Mouse (Mus musculus): ENCODE results near the gene Tmem132b.

Gene Tmem132b

DNA sequence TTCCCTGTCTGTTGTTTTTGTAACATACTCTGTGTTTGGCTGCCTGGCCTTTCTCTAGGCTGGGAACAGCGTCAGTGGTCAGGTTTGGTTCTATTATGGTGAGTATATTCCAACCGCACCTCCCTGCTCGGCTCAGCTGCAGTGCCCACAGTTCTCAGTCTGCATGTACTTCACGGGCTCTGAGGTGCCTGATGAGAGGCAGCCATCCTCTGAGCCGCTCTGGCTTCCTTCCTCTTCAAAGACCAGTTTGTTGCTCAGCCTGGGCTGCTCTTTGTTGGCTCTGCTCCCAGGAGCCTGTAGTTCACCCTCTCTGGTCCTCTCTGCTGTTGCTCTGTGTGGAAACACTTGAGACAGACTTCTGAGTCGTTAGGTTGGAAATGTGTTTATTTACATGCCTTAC is 151.9 kb downstream of the Tmem132b start:
- no peak for DNase-seq

- DNase-seq, result no peak
Observed at GRCm38 (mm10) chr5:125685681-125686331, 154.2 kb downstream of the Tmem132b start.

- no peak for DNase-seq
Observed at GRCm38 (mm10) chr5:125692538-125692937, 161.0 kb downstream of the Tmem132b start.

DNA sequence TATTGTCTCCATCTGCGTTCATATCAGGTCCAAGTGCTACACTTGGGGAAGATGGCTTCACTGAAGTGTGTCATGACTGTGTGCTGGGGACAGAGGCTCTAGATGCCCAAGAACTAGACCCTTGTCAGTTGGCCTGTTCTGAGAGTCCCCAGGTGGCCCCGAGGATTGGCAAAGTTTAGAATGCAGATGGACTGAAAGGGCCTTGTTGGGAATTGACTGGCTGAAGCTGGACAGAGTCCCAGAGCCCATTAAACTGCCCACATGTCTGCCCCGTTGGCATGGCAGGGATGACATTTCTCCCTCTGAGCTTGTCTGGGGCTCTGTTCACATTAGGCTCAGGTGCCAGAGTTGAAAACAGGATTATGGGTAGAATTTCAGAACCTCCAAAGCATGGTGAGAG is 167.8 kb downstream of the Tmem132b start:
- DNase-seq, result no peak

DNA sequence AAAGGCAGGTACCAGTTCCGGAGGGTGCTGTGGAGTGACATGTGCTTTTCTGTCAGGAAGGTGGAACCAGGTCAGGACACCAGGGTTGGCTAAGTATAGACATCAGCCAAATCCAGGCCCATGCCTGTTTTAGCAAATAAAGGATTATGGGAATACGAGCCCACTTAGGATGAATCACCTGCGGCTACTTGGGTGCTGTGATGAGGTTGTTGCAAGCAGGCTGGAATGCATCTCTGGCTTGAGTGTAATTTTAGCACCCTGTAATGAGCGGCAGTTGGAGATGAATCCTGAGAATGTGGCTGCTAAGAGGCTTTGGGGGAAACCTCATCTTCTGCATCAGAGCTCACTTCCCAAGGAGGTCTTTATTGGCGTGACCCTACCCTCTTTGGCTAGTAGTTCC is 168.7 kb downstream of the Tmem132b start:
- no peak for DNase-seq

DNA sequence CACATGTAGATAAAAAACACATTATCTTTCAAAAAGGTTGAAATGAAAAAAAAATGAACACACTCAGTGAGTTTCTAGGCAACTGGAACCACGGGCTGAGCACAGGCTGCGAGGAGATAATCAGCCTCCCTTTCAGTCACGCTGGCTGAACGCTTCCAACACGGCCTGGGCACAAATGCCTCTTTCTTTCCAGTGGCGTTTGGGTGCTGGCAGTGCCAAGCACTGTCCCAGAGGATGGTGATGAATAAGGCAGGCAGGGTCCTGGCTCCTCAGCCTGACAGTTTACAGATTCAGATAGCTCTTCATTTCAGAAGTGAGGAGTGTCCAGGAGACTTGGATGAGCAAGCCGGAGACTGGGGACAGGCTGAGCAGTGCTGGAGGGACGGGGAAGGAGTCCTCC is 173.8 kb downstream of the Tmem132b start:
- no peak for DNase-seq

DNA sequence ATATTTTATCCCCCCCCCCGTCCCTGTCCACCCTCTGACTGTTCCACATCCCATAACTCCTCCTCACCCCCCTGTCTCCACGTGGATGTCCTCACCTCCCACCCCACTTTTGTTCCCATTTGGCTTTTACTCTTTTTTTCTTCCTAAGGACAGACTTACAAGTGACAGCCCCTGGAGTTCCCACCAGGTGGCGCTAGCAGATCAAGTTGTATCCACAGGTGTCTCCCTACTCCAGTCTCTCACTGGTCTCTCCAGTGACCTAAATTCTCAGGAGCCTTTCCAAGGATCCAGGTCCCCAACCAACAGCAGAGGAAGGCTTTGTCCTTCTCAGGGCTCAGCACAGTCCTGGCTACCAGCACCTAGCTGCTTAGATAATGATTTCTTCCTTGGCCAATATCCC is 177.6 kb downstream of the Tmem132b start:
- DNase-seq, result peak; percentile 44

DNA sequence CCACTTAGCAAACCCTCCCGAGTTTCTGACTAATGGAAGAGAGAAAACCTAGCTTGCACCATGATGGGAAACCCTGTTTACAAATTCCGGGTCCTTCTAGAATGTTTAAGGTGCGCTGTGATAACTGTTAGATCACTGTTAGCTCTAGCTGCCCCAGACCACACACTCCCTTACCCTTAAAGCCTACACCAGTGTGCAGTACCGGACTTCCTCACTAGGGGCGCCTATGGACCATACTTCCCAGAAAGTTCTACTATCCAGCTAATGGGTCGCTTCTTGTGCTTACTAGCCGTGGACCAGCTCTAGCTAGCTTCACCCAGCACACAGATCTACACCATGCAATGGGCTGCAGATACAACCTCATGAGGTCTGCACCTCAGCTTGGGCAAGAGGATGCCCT is 195.2 kb downstream of the Tmem132b start:
- no peak for DNase-seq

DNA sequence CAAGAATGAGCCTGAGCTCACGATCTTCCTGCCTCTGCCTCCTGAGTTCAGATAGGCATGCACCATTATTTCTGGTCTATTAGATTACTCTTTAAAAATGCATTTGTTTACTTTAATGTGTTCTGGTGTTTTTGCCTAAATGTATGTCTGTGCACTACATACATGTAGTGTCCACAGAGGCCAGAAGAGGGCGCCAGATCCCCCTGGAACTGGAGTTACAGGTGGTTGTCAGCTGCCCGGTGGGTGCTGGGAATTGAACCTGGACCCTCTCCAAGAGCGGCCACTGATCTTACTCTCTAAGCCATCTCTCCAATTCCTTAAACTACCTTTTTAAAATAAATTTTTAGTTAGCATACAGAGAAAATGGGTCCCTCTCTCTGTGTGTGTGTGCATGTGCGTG is 195.9 kb downstream of the Tmem132b start:
- DNase-seq, result no peak

DNA sequence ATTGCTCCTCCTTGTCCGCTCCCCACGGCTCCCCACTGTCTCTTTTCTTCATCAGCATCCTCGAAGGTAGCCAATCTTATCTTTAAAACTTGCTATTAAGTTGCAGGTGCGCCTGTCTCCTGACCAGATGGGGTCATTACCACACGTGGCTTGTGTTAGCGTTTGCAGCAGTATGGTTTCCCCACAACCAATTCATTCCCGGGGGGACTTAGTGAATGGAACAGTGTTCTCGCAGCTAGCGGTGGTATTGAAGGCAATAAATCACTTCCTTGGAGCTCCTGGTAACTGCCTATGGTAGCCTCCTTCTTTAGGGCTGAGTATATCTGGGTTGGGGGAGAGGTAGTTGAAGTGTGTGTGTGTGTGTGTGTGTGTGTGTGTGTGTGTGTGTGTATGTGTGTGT is 196.4 kb downstream of the Tmem132b start:
- no peak for DNase-seq

DNA sequence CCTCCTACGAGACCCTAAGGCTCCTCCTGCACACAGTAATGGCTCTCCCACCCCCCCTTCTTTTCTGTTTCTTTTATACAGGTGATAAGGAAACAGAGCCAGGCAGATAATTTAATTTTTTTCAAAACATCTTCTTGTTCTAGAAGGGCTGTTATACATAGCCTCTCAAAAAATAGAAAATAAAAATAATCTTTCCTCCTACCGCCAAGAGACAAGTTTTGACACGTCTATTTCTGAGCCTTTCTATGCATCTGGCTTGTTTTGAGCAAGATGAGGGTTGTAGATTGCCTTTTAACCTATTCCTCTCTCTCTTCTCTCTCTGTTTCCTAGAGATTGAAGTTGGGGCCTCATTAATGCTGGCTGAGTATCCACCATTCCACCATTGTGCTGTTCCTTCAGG is 196.9 kb downstream of the Tmem132b start:
- no peak for DNase-seq

- DNase-seq, result no peak
Observed at GRCm38 (mm10) chr5:125733806-125734205, 202.2 kb downstream of the Tmem132b start.

DNA sequence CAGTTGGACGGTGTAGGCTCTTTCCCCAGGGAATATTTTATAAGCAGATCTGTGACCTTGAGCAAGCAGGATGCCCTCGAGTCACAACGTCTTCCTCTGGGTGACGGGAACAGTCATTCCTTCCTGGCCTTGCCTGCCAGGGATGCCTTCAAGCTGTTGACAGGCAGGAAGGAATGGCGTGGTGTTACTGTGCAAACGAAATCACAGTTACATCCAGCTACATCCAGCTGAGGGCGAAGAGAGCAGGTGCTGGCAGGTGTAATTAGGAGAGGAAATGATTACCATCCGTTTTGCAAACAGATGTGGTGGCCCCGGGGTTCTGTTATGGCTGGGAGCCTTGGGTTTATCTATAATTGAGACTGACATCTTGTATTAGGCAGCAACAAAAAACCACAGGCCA is 205.5 kb downstream of the Tmem132b start:
- DNase-seq, result no peak

DNA sequence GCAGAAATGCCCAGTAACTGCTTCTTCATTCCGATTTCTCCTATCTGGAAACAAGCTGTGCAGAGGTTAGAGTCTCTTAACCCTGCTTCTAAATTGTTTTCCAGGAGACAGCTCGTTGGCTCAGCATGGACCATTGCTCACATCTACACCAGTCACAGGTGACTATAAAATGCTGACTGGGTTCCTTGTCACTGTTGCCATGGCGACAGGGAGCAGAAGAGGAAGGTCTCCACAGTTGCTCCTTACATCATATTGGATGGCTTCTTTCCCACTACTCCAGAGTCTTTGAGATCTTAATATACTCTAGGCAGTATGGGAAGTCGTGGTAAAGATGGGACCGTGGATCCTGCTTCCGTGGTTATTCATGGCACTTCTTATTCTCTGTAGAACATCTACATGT is 211.9 kb downstream of the Tmem132b start:
- DNase-seq, result no peak

GRCm38 (mm10) chr5:125745727-125746126 is 214.2 kb downstream of the Tmem132b start:
- peak; percentile 1 for DNase-seq

DNA sequence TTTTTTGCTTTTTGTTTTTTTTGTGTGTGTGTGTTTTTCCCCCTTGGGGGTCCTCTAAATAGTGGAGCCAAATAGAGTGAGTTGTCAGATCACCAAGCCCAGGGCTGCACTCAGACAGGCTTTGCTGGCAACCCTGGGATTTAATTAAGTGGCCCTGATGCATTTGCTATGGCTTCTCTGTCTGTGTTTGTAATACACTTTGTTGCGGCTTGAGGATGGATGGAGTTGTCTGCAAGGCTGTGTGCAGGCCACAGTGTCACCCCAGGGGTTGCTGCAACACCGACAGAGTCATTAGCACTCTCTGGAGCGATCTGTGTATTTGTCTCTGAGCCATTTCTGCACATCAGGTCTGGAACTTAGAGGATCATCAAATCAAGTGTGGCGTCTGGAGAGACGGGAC is 219.9 kb downstream of the Tmem132b start:
- DNase-seq, result peak; percentile 7

GRCm38 (mm10) chr5:125752546-125752945 is 221.0 kb downstream of the Tmem132b start:
- DNase-seq, result no peak

GRCm38 (mm10) chr5:125756987-125757530 is 225.5 kb downstream of the Tmem132b start:
- no peak for DNase-seq

DNA sequence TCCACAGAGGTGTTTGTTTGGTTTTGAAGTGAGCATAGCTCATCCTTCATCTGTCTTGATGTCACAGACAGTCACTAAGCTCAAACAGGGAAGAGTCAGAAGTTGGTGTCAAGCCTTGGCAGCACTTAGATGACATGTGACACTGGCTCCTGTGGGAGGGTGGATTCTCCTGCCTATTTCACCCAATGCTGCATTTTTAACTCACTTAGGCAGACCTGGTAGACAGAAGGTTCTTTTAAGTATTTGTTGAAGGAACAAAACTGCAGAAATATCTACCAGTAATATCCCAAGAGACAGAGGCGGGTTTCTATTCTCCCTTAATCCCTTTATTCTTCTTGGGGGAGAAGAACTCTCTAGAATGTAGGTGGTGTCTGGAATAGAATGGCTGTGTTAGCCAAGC is 226.9 kb downstream of the Tmem132b start:
- DNase-seq, result no peak

DNA sequence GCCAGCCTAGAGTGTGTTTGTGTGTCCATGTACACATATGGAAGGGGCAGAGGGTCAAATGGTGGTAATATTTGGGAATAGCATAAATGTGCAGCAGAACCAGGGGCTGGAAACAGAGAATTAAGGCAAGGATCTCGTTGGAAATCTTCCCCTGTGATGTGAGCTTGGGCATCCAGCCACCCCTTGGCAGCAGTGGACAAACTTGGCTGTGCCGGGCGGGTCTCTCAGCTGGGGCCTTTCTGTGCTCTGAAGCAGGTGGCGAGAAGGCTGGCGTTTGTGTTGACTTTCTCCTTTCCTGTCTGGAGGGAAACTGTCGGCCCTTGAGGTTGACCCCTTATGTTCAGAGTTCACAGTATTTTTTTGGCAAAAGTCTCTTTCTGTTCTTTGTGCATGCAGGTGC is 235.4 kb downstream of the Tmem132b start:
- no peak for DNase-seq

- DNase-seq, result no peak
Observed at GRCm38 (mm10) chr5:125767950-125768349, 236.4 kb downstream of the Tmem132b start.

GRCm38 (mm10) chr5:125772238-125772637 is 240.7 kb downstream of the Tmem132b start:
- DNase-seq, result no peak

GRCm38 (mm10) chr5:125772756-125773155 is 241.2 kb downstream of the Tmem132b start:
- no peak for DNase-seq

DNA sequence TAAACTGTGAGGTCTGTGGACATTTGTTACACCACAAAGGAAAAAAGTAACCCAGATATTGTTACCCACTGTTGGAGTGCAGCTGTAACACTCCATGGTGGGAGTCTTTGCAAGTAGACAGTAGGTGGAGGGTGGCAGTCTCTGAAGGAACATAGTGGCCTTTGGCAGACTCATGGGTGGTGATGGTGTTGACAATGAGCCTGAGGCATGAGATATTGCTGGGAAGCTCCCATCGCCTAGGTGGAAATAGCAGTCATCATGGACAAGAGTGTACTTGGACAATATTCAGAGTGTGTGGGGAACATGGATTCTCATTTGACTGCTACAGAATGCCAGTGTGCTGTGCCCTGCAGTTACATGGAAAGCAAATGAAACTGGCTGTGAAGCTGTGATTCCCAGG is 248.8 kb downstream of the Tmem132b start:
- DNase-seq, result no peak

GRCm38 (mm10) chr5:125792643-125793042 is 261.1 kb downstream of the Tmem132b start:
- no peak for DNase-seq
